Mouse (Mus musculus) kidney, adult 10 weeks (tissue): Measurements from ENCODE around the gene Six6. TPM values are rescaled to one million over a fixed set of nuclear protein-coding genes. Genes with fewer than 3 reads are reported as not detected.

ENCODE experiments used
- polyA plus RNA-seq: library from polyadenylated mRNA; stranded (reverse); fragments of 350-450 nt; fragmentation: Illumina TruSeq; extraction: RNeasy Lipid Tissue Mini Kit (QIAGEN cat#74804); gene quantifications from one replicate; pipeline ENCODE4 v1.2.3, GENCODE M21; 2014; ENCODE audit warnings: low read depth, low replicate concordance

Gene Six6
- polyA plus RNA-seq = not detected

DNA sequence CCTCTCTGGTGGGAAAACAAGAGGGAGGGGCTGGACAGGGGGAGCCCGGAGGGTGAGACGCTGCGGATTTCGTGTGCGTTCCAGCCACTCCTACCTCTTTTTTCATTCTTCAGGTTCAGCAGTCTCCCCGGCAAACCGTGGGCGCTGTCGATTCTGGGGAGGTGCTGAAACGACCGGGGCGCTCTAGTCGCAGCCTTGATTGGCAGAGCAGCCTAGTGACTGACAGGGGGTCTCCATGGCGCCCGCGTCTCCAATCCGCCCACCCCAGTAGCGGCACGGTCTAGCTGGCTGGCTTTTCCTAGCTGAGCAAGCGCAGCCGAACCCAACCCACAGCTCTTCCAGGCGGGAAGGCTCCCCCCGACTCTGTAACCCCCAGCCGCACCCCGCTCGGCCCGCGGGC is at the start of gene Six6:
Gene Six6, plus strand, starts transcription at position 277 of the 400 bp plus-strand sequence.

DNA sequence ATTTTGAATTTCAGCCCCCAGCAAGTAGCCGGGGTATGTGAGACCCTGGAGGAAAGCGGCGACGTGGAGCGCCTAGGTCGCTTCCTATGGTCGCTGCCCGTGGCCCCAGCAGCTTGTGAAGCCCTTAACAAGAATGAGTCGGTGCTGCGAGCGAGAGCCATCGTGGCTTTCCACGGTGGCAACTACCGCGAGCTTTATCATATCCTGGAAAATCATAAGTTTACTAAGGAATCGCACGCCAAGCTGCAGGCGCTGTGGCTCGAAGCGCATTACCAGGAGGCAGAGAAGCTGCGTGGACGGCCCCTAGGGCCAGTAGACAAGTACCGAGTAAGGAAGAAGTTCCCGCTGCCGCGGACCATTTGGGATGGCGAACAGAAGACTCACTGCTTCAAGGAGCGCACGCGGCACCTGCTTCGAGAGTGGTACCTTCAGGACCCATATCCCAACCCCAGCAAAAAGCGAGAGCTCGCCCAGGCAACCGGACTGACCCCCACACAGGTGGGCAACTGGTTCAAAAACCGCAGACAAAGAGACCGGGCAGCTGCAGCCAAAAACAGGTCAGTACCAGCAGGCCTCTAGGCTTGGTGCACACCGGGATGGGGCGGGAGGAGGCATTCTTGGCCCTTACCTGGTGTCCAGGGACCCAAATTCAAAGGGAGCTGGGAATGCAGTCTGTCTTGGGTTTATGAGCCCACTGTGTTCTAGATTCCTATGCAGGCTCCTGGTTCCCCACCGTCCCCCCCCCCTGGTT is 554 bp downstream of the Six6 start, which contains the start of gene 4930447C04Rik:
Gene 4930447C04Rik, minus strand, starts transcription at position 704 of the 751 bp plus-strand sequence.

Other genes with a start within 250 kb of the Six6 start
- gene Ppm1a, start 182.4 kb upstream of the Six6 start, polyA plus RNA-seq = 157 TPM
- not detected for gene 4930447C04Rik, start 882 bp downstream of the Six6 start, polyA plus RNA-seq
- 0.16 TPM for gene Six1, start 114.0 kb downstream of the Six6 start, polyA plus RNA-seq
- gene Six4, start 173.6 kb downstream of the Six6 start, polyA plus RNA-seq = 4.2 TPM
- 12.0 TPM for gene Mnat1, start 183.8 kb downstream of the Six6 start, polyA plus RNA-seq